Mouse (Mus musculus): ENCODE results near the gene 4930407I10Rik. TPM values are rescaled to one million over a fixed set of nuclear protein-coding genes. Genes with fewer than 3 reads are reported as not detected.

4930407I10Rik gene
- total and polyA plus RNA-seq, 2 experiments from 2014 or later, result not detected

GRCm38 (mm10) chr15:82017461-82017860, 41.5 kb upstream of the 4930407I10Rik start:
- WGBS, result 64% methylated on average over 4 of the region's 4 CpGs
- no peak for ATAC-seq
- peak overlapping the region; percentile 1; the same call in 1 of the 2 replicates for H3K4me2 ChIP-seq (ENCODE audit: low read depth)

DNA sequence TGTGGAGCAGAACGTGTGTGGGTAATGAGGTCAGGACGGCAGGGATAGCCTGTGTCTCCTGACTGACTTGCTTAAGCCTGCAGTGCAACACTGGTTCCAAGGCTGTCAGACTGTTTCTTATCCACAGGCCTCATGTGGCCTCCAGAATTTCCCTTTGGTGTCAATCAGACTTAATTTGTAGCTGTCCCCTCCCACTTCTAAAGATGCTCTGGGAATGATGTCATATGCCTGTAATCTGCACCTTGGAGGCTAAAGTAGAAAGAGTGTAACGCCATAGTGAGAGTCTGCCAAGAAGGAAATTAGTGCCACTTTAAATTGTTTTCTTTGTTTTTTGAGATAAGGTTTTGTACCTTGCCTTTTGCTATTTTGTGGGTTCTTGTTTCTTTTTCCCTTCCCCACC, 39.7 kb upstream of the 4930407I10Rik start:
- DNase-seq, result no peak
- ATAC-seq, result no peak
- H3K4me1 ChIP-seq (ENCODE audit: insufficient read depth), result peaks cover 9% of the 10 kb centered on the region; the same call in 1 of the 2 replicates
- H3K27ac ChIP-seq (ENCODE audit: low read depth, low read length), result no peak overlapping the region
- no peak for TF ChIP-seq CTCF (IDR thresholded peaks at IDR 0.05; ENCODE audit: low read depth)
- no peak overlapping the region for H3K4me2 ChIP-seq (ENCODE audit: low read depth)
- no peak overlapping the region for H3K4me3 ChIP-seq (ENCODE audit: low read depth, low read length)
- H3K9ac ChIP-seq, result no peak overlapping the region
- peaks cover 22% of the 10 kb centered on the region for H3K36me3 ChIP-seq (ENCODE audit: insufficient read depth)
- WGBS, result 69% methylated on average over 3 of the region's 3 CpGs
- H3K27me3 ChIP-seq (ENCODE audit: insufficient read depth, low read length), result no peaks in the 10 kb centered on the region
- H3K9me3 ChIP-seq (ENCODE audit: low read length), result no peaks in the 10 kb centered on the region

More at GRCm38 (mm10) chr15:82017461-82017860, 41.5 kb upstream of the 4930407I10Rik start:
- no peak for TF ChIP-seq CTCF (IDR thresholded peaks at IDR 0.05; ENCODE audit: low read depth)
- Histone ChIP-seq H3K9ac (no peak overlapping the region), H3K27me3 (ENCODE audit: insufficient read depth, low read length) (no peaks in the 10 kb centered on the region), H3K27ac (ENCODE audit: low read depth, low read length) (no peak overlapping the region), H3K4me1 (ENCODE audit: insufficient read depth) (peaks cover 10% of the 10 kb centered on the region; the same call in 1 of the 2 replicates), H3K9me3 (ENCODE audit: low read length) (no peaks in the 10 kb centered on the region), H3K36me3 (ENCODE audit: insufficient read depth) (peaks cover 6% of the 10 kb centered on the region), H3K4me3 (ENCODE audit: low read depth, low read length) (no peak overlapping the region)
- no peak for DNase-seq

- Histone ChIP-seq H3K4me1 (ENCODE audit: insufficient read depth) (no peaks in the 10 kb centered on the region), H3K9ac (no peak overlapping the region), H3K4me2 (ENCODE audit: low read depth) (no peak overlapping the region), H3K27ac (ENCODE audit: low read depth, low read length) (no peak overlapping the region), H3K36me3 (ENCODE audit: insufficient read depth) (peaks cover 55% of the 10 kb centered on the region), H3K27me3 (ENCODE audit: insufficient read depth, low read length) (no peaks in the 10 kb centered on the region), H3K9me3 (ENCODE audit: low read length) (no peaks in the 10 kb centered on the region), H3K4me3 (ENCODE audit: low read depth, low read length) (no peak overlapping the region)
- TF ChIP-seq CTCF (IDR thresholded peaks at IDR 0.05; ENCODE audit: low read depth), result no peak
- 87% methylated on average over 13 of the region's 13 CpGs for WGBS
- DNase-seq, result no peak
- no peak for ATAC-seq
These were observed 36.3 kb upstream of the 4930407I10Rik start for GRCm38 (mm10) chr15:82022535-82023088.

- no peaks in the 10 kb centered on the region for H3K27me3 ChIP-seq (ENCODE audit: insufficient read depth, low read length)
- H3K9ac ChIP-seq, result no peak overlapping the region
- ATAC-seq (no peak), DNase-seq (no peak)
- no peak overlapping the region for H3K27ac ChIP-seq (ENCODE audit: low read depth, low read length)
- H3K4me1 ChIP-seq (ENCODE audit: insufficient read depth), result no peaks in the 10 kb centered on the region
- H3K4me2 ChIP-seq (ENCODE audit: low read depth), result no peak overlapping the region
- H3K9me3 ChIP-seq (ENCODE audit: low read length), result no peaks in the 10 kb centered on the region
- TF ChIP-seq CTCF (IDR thresholded peaks at IDR 0.05; ENCODE audit: low read depth), result no peak
- peaks cover 66% of the 10 kb centered on the region for H3K36me3 ChIP-seq (ENCODE audit: insufficient read depth)
- 92% methylated on average over 6 of the region's 6 CpGs for WGBS
- no peak overlapping the region for H3K4me3 ChIP-seq (ENCODE audit: low read depth, low read length)
These were observed 34.9 kb upstream of the 4930407I10Rik start for GRCm38 (mm10) chr15:82023965-82024635.

GRCm38 (mm10) chr15:82027276-82027675, 31.7 kb upstream of the 4930407I10Rik start:
- no peak overlapping the region for H3K9ac ChIP-seq
- H3K27ac ChIP-seq (ENCODE audit: low read depth, low read length), result no peak overlapping the region
- ATAC-seq (no peak), DNase-seq (no peak)
- no peak overlapping the region for H3K4me2 ChIP-seq (ENCODE audit: low read depth)
- H3K36me3 ChIP-seq (ENCODE audit: insufficient read depth), result peaks cover 93% of the 10 kb centered on the region
- no peaks in the 10 kb centered on the region for H3K4me1 ChIP-seq (ENCODE audit: insufficient read depth)
- WGBS, result 95% methylated on average over 7 of the region's 7 CpGs
- TF ChIP-seq CTCF (IDR thresholded peaks at IDR 0.05; ENCODE audit: low read depth), result no peak
- H3K4me3 ChIP-seq (ENCODE audit: low read depth, low read length), result no peak overlapping the region
- no peaks in the 10 kb centered on the region for H3K9me3 ChIP-seq (ENCODE audit: low read length)
- H3K27me3 ChIP-seq (ENCODE audit: insufficient read depth, low read length), result no peaks in the 10 kb centered on the region

DNA sequence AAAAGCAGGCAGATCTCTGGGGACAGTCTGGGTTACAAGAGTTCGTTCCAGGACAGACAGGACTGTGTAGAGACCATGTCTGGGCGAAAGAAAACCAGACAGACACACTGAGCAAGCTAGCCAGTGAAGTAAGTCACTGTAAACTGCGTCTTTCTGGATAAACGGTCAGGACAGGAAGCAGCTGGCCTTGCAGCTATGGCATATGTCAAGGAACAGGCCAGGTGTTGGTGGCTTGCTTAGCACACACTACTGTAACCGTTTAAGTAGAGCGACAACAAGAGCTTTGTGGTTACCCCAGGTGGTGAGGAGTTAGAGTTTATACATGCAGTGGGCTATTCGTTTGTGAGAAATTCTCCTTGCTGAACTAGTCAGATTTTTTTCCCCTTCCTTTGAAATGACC, 31.2 kb upstream of the 4930407I10Rik start:
- no peak overlapping the region for H3K4me3 ChIP-seq (ENCODE audit: low read depth, low read length)
- ATAC-seq (no peak), DNase-seq (no peak)
- peaks cover 91% of the 10 kb centered on the region for H3K36me3 ChIP-seq (ENCODE audit: insufficient read depth)
- no peaks in the 10 kb centered on the region for H3K27me3 ChIP-seq (ENCODE audit: insufficient read depth, low read length)
- H3K9ac ChIP-seq, result no peak overlapping the region
- WGBS, result 94% methylated on average over 7 of the region's 7 CpGs
- TF ChIP-seq CTCF (IDR thresholded peaks at IDR 0.05; ENCODE audit: low read depth), result no peak
- no peaks in the 10 kb centered on the region for H3K9me3 ChIP-seq (ENCODE audit: low read length)
- H3K4me2 ChIP-seq (ENCODE audit: low read depth), result no peak overlapping the region
- no peaks in the 10 kb centered on the region for H3K4me1 ChIP-seq (ENCODE audit: insufficient read depth)
- H3K27ac ChIP-seq (ENCODE audit: low read depth, low read length), result no peak overlapping the region

DNA sequence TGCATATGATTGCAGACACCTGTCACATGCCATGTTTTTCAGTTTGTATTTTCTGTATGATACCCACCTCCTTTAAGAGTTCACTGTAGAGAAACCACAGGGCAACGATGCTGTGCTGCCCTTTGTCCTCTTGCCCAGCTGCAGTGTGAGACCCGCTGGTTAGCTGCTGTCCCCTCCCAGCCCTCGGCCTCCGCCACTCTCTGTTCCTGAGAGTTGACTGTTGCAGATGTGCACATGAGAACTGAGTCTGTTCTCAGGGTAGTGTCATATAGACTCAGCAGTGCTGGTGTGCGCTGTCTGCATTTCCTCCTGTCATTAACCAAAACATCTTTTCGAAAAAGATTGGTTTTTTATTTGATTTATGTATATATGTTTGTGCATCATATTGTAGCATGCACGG, 26.6 kb upstream of the 4930407I10Rik start:
- H3K27me3 ChIP-seq (ENCODE audit: insufficient read depth, low read length), result no peaks in the 10 kb centered on the region
- no peak overlapping the region for H3K9ac ChIP-seq
- H3K27ac ChIP-seq (ENCODE audit: low read depth, low read length), result no peak overlapping the region
- peaks cover 73% of the 10 kb centered on the region for H3K36me3 ChIP-seq (ENCODE audit: insufficient read depth)
- H3K4me2 ChIP-seq (ENCODE audit: low read depth), result no peak overlapping the region
- no peak for DNase-seq
- no peak for TF ChIP-seq CTCF (IDR thresholded peaks at IDR 0.05; ENCODE audit: low read depth)
- no peaks in the 10 kb centered on the region for H3K4me1 ChIP-seq (ENCODE audit: insufficient read depth)
- H3K4me3 ChIP-seq (ENCODE audit: low read depth, low read length), result no peak overlapping the region
- no peaks in the 10 kb centered on the region for H3K9me3 ChIP-seq (ENCODE audit: low read length)
- no peak for ATAC-seq
- WGBS, result 88% methylated on average over 7 of the region's 7 CpGs
